Mouse (Mus musculus) bone marrow, adult 2 months (tissue): ENCODE measurements around the gene Gtf2h5. TPM values are rescaled to one million over a fixed set of nuclear protein-coding genes. Genes with fewer than 3 reads are reported as not detected.

Source experiments
- H3K27ac ChIP-seq: fragments of 200-500 bp; 2 replicates; pipeline ENCODE4 v1.5.1; 2012; ENCODE audit warnings: low read depth, mild to moderate bottlenecking, control low read depth, inconsistent platforms, low read length; ENCODE audit not compliant: control insufficient read depth, poor library complexity, insufficient read depth
- H3K4me1 ChIP-seq: fragments of 200-500 bp; 2 replicates; pipeline ENCODE4 v1.6.1; 2011; ENCODE audit warnings: low read length; ENCODE audit not compliant: control insufficient read depth, insufficient read depth
- H3K4me3 ChIP-seq: fragments of 200-500 bp; replicated peaks from 2 replicates; pipeline ENCODE3; 2011; ENCODE audit warnings: mild to moderate bottlenecking, low read depth, low read length, control low read depth; ENCODE audit not compliant: control insufficient read depth
- CTCF ChIP-seq: fragments of 200-500 bp; IDR thresholded peaks from 2 replicates; pipeline ENCODE4 v1.5.1; 2011; ENCODE audit warnings: low read length, control low read depth; ENCODE audit not compliant: control insufficient read depth, insufficient read depth
- POLR2A ChIP-seq: fragments of 200-500 bp; IDR thresholded peaks from 2 replicates; pipeline ENCODE4 v1.6.1; 2011; ENCODE audit warnings: low read depth, mild to moderate bottlenecking, control low read depth, low read length, borderline replicate concordance; ENCODE audit not compliant: control insufficient read depth
- WGBS: fragments of 180-500 bp; shearing (Covaris S2); methylation state at CpG from one replicate; pipeline ENCODE4 v1.1.7; 2018; 5-methylcytosine and 5-hydroxymethylcytosine counted together
- polyA plus RNA-seq: library from polyadenylated mRNA; stranded (reverse); fragments of >200 nt; gene quantifications from 2 replicates; pipeline ENCODE4 v1.2.4, GENCODE M21; 2011; ENCODE audit warnings: low replicate concordance; ENCODE audit not compliant: missing spikeins, insufficient read depth, insufficient read length

The Gtf2h5 gene
- polyA plus RNA-seq, 1 experiment, result 37.0 TPM

- no peaks in the 10 kb centered on the region; the same call in 1 of the 2 replicates for H3K4me1 ChIP-seq
- 59% methylated on average over 5 of the region's 5 CpGs for WGBS
- TF ChIP-seq CTCF, result no peak
- no peak for TF ChIP-seq POLR2A
- H3K27ac ChIP-seq, result no peak overlapping the region
- H3K4me3 ChIP-seq, result no peak overlapping the region
These were observed 16.1 kb upstream of the Gtf2h5 start for GRCm38 (mm10) chr17:6063532-6063931.

DNA sequence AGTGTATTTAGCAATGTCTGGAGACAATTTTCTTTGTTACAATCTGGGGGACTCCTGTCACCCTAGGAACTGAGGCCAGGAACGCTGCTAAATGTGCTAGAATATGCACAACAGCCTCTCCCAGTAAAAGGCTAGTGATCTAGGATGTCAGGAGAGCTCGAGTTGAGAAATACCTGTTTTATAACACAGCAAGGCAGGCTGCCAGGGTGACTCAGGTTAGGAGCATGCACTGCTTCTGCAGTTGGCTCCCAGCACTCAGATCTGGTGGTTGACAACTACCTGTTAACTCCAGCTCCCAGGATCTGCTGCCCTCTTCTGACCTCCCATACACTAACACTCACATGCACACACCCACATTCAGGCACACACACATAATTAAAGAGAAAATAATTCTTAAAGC, 13.6 kb upstream of the Gtf2h5 start:
- Histone ChIP-seq H3K4me1 (no peaks in the 10 kb centered on the region; the same call in 1 of the 2 replicates), H3K27ac (no peak overlapping the region), H3K4me3 (no peak overlapping the region)
- 85% methylated on average over 2 of the region's 2 CpGs for WGBS
- TF ChIP-seq CTCF, result no peak
- no peak for TF ChIP-seq POLR2A

- Histone ChIP-seq H3K4me1 (no peaks in the 10 kb centered on the region; the same call in 1 of the 2 replicates), H3K27ac (no peak overlapping the region), H3K4me3 (no peak overlapping the region)
- WGBS, result 93% methylated on average over 7 of the region's 7 CpGs
- TF ChIP-seq CTCF, result no peak
- TF ChIP-seq POLR2A, result no peak
These were observed 12.0 kb upstream of the Gtf2h5 start for GRCm38 (mm10) chr17:6067613-6068012.

- WGBS, result 86% methylated on average over 6 of the region's 6 CpGs
- TF ChIP-seq CTCF (no peak), POLR2A (no peak)
- Histone ChIP-seq H3K4me1 (no peaks in the 10 kb centered on the region; the same call in 1 of the 2 replicates), H3K4me3 (no peak overlapping the region), H3K27ac (no peak overlapping the region)
These were observed 9.7 kb upstream of the Gtf2h5 start for GRCm38 (mm10) chr17:6069866-6070265.

GRCm38 (mm10) chr17:6073405-6073804, 6.2 kb upstream of the Gtf2h5 start:
- H3K4me1 ChIP-seq, result no peaks in the 10 kb centered on the region; the same call in 1 of the 2 replicates
- 86% methylated on average over 7 of the region's 7 CpGs for WGBS

GRCm38 (mm10) chr17:6083323-6083890, 3.8 kb downstream of the Gtf2h5 start:
- Histone ChIP-seq H3K4me3 (no peak overlapping the region), H3K27ac (no peak overlapping the region), H3K4me1 (peaks cover 2% of the 10 kb centered on the region; the same call in 1 of the 2 replicates)
- 83% methylated on average over 5 of the region's 5 CpGs for WGBS
- no peak for TF ChIP-seq POLR2A
- no peak for TF ChIP-seq CTCF

More at GRCm38 (mm10) chr17:6073405-6073804, 6.2 kb upstream of the Gtf2h5 start:
- Histone ChIP-seq H3K27ac (no peak overlapping the region), H3K4me3 (no peak overlapping the region)
- TF ChIP-seq POLR2A (no peak), CTCF (no peak)

- TF ChIP-seq CTCF, result no peak
- no peak overlapping the region for H3K27ac ChIP-seq
- 71% methylated on average over 6 of the region's 6 CpGs for WGBS
- no peak overlapping the region for H3K4me3 ChIP-seq
- H3K4me1 ChIP-seq, result no peaks in the 10 kb centered on the region
These were observed 12.0 kb downstream of the Gtf2h5 start for GRCm38 (mm10) chr17:6091604-6092003.

GRCm38 (mm10) chr17:6095579-6095978, 16.0 kb downstream of the Gtf2h5 start:
- H3K4me3 ChIP-seq, result no peak overlapping the region
- no peaks in the 10 kb centered on the region for H3K4me1 ChIP-seq
- H3K27ac ChIP-seq, result no peak overlapping the region
- TF ChIP-seq POLR2A (no peak), CTCF (no peak)

GRCm38 (mm10) chr17:6097884-6098283, 18.3 kb downstream of the Gtf2h5 start:
- Histone ChIP-seq H3K27ac (no peak overlapping the region), H3K4me1 (no peaks in the 10 kb centered on the region), H3K4me3 (no peak overlapping the region)
- TF ChIP-seq CTCF, result peak; percentile 77
- TF ChIP-seq POLR2A, result no peak
- 32% methylated on average over 4 of the region's 4 CpGs for WGBS
